Mouse (Mus musculus) spleen, adult 2 months (tissue): ENCODE data around the gene Shroom3.

Experiments
- CTCF ChIP-seq: fragments of 200-500 bp; IDR thresholded peaks from 2 replicates; pipeline ENCODE4 v1.5.1; 2011; ENCODE audit warnings: mild to moderate bottlenecking, inconsistent platforms; ENCODE audit not compliant: insufficient read depth, insufficient read length, insufficient replicate concordance; ENCODE audit errors: extremely low read depth
- POLR2A ChIP-seq: fragments of 200-500 bp; IDR thresholded peaks from 2 replicates; pipeline ENCODE4 v1.6.1; 2011; ENCODE audit warnings: low read depth, low read length, inconsistent platforms

- no peak for TF ChIP-seq POLR2A
- no peak for TF ChIP-seq CTCF
These were observed 212.6 kb downstream of the Shroom3 start for GRCm38 (mm10) chr5:92895877-92896276.
